Mouse (Mus musculus) G1E (cell line): ENCODE data around the gene Cuedc2.

Experiments used
- CTCF ChIP-seq: IDR thresholded peaks from 2 replicates; pipeline ENCODE4 v1.5.1; 2012; ENCODE audit warnings: low read depth, low read length, inconsistent platforms, mixed read lengths
- GATA1 ChIP-seq: IDR thresholded peaks from 2 replicates; pipeline ENCODE4 v1.6.1; 2012; ENCODE audit warnings: borderline replicate concordance, low read length, inconsistent platforms, mixed read lengths
- TAL1 ChIP-seq: conservative IDR thresholded peaks from 2 replicates; pipeline ENCODE4 v1.6.1; 2012; ENCODE audit warnings: low read depth, low read length, inconsistent platforms, mixed read lengths

DNA sequence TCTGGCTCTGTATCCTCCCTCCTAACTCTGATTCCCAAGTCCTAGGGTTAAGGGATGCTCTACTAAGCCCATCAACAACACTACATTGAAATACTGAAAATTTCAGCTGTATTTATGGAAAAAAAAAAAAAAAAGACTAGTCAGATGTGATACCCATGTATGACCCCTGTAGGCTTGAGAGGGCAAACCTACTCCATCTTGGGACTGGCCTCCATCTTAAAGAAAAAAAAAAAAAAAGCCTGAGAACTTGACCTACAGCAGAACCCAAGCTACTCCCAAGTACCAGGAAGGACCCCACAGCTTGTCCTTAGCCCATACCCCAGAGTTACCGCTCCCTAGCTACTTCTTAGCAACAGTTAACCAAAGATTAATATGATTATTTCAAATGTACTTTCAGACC, 8.6 kb upstream of the Cuedc2 start:
- TF ChIP-seq GATA1: no peak
- TF ChIP-seq TAL1: no peak
- TF ChIP-seq CTCF: no peak
